Mouse (Mus musculus): ENCODE results near the gene Erich4.
"Not testable (repeated sequence)": the region's sequence is repeated elsewhere in the genome, so short reads cannot be mapped to it uniquely, and the experiment has no call there.

Erich4 gene

DNA sequence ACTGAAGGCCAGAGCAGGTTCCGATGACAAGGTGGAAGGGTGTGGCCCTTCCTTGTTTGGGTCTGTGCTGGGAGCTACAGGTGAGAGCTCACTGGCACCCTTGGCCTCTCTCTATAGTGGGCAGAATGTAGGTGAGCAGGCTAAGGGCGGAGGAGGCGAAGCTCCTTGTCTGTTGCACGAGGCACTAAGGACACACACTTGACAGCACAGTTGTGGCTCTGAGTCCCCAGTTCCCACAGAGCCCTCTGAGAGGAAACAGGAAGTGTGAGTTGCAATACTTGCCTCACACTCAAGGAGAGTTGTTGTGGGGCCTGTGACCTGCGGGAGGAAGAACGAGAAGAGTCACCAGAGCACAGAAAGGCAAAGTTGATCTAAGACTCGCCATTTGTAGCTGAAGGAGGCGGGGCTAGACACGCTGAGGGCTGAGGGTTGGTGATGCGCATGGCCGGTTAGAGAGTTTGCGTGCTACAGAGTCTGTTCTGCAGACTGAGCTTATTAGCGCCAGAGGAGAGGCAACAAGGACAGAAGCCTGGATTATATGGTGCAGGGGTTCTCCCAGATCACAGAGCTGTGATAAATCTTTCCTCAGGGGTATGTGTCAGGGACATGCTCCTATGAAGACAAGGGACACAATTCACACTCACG is 38.8 kb downstream of the Erich4 start:
- not testable (repeated sequence) for ATAC-seq (ENCODE audit: low TSS enrichment)

DNA sequence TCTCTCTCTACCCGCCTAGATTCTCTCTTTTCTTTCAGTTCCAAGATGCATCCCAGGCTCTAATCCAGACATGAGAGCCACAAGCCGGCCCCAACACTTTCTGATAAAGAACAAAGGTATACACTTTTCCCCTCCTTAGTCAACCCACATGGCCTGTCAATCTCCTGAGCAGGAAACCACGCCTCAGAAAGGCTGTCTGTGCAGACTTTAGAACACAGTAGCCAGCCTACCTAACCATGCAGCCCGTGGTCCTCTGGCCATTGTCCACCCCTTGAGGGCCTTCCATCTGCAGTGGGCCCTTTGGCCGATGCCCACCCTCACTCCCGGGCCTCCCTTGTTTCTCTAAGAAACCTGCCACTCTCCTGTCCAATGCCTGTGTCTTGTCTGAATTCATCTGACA is 39.4 kb downstream of the Erich4 start:
- ATAC-seq (ENCODE audit: low TSS enrichment) = not testable (repeated sequence)

DNA sequence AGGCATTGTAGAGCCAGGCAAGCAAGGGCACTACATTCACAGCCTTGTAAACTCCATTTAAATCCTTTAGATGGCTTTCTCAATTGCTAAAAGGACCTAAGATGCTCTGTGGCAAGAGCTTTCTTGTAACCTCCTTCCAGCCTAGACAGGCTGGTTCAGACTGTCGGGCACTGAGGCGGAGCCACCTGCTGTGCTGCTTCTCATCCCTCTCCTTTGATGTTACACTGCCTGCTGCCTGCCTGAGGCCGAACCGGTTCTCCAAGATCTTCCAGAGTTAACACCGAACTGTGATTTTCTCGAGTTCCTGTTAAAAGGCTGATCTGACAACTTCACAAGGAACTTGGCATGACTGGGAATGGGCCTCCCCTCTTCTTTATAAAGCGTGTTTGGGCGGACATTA is 39.8 kb downstream of the Erich4 start:
- ATAC-seq (ENCODE audit: low TSS enrichment) = no peak

GRCm38 (mm10) chr7:25575105-25575504 is 40.6 kb downstream of the Erich4 start:
- ATAC-seq (ENCODE audit: low TSS enrichment) = no peak

- ATAC-seq (ENCODE audit: low TSS enrichment) = not testable (repeated sequence)
Observed at GRCm38 (mm10) chr7:25573806-25574205, 41.9 kb downstream of the Erich4 start.

GRCm38 (mm10) chr7:25568721-25569120 is 47.0 kb downstream of the Erich4 start:
- ATAC-seq (ENCODE audit: low TSS enrichment) = no peak
